Mouse (Mus musculus): ENCODE measurements around the gene Celsr2. TPM values are rescaled to one million over a fixed set of nuclear protein-coding genes. Genes with fewer than 3 reads are reported as not detected.
A peak's percentile ranks its signal among the peaks of the same experiment; 100 is the strongest.

Gene Celsr2
- polyA plus RNA-seq, 1 experiment from 2014 or later: 59.4 TPM

DNA sequence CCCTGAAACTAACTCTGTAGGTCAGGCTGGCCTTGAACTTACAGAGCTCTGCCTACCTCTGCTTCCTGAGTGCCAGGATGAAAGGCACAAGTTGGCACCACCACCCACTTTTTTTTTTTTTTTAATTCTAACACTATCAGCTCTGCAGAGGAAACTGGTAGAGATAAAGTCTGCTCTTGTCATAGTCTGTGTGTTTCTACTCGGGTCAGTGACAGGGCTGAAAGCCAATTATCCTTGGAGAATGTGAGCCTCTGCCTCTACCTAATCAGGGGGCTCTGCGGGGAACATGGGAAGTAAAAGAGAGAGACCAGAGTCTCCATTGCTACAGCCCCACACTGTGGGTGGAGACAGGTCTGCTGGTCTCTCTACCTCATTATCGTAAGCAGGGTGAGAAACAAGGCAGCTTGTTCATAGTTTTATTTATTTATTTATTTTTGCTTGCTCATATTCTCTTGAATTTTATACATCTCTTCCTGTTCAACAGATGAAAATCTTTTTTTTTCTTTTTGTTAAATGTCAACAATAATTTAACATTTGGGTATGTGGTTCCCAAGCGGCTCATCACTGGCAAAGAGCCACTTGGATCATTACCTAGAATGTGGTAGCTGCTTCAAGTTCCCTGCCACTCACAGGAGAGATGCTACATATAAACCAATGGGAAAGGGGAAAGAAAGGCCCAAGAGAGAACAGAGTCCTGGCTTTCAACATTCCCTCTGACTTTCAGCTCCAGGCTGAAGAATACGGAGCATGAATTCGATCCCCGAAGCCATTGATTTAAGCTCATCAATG lies 36.3 kb downstream of the Celsr2 start:
- 78% methylated on average over 7 of the region's 7 CpGs for WGBS
- Histone ChIP-seq H3K4me2 (ENCODE audit: low read length) (no peak overlapping the region), H3K27me3 (ENCODE audit: control insufficient read depth, insufficient read depth, low read length) (no peaks in the 10 kb centered on the region), H3K36me3 (ENCODE audit: control insufficient read depth, insufficient read depth, low read length) (no peaks in the 10 kb centered on the region), H3K4me3 (replicated peaks; ENCODE audit: low read depth, low read length) (no peak overlapping the region), H3K27ac (replicated peaks; ENCODE audit: low read depth, low read length) (no peak overlapping the region), H3K9me3 (ENCODE audit: control insufficient read depth, low read length) (no peaks in the 10 kb centered on the region), H3K9ac (replicated peaks; ENCODE audit: low read length) (no peak overlapping the region), H3K4me1 (ENCODE audit: control insufficient read depth, insufficient read depth, low read length) (peaks cover 2% of the 10 kb centered on the region; the same call in 1 of the 2 replicates)
- ATAC-seq (ENCODE audit: low FRiP score, low TSS enrichment) (no peak), DNase-seq (no peak)

DNA sequence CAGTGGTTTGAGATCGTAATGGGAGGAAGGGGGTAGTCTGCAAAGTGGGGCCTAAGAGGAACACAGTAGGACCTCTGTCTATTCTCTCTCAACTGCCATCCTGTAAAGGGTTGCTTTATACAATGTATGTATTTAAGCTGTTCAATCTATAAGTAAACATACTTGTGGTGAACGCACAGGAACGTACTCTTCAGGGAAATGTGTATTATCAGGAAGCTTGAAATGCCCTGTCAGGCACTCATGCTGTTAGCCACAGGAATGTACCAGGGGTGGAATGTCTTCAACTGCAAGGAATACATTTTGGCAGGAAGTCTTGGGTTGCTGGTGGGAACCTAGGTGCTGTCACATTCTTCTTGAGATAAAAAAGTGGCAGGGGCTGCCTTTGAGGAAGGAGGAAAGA lies 42.7 kb downstream of the Celsr2 start:
- Histone ChIP-seq H3K9ac (replicated peaks; ENCODE audit: low read length) (no peak overlapping the region), H3K4me1 (ENCODE audit: control insufficient read depth, insufficient read depth, low read length) (no peaks in the 10 kb centered on the region), H3K4me2 (ENCODE audit: low read length) (no peak overlapping the region), H3K4me3 (replicated peaks; ENCODE audit: low read depth, low read length) (no peak overlapping the region), H3K36me3 (ENCODE audit: control insufficient read depth, insufficient read depth, low read length) (no peaks in the 10 kb centered on the region), H3K27ac (replicated peaks; ENCODE audit: low read depth, low read length) (no peak overlapping the region), H3K9me3 (ENCODE audit: control insufficient read depth, low read length) (no peaks in the 10 kb centered on the region), H3K27me3 (ENCODE audit: control insufficient read depth, insufficient read depth, low read length) (no peaks in the 10 kb centered on the region)
- no peak for DNase-seq
- no peak for ATAC-seq (ENCODE audit: low FRiP score, low TSS enrichment)
- 90% methylated on average over 3 of the region's 3 CpGs for WGBS

GRCm38 (mm10) chr3:108372274-108372673 lies 43.1 kb downstream of the Celsr2 start:
- ATAC-seq (ENCODE audit: low FRiP score, low TSS enrichment) (no peak), DNase-seq (no peak)
- Histone ChIP-seq H3K27ac (replicated peaks; ENCODE audit: low read depth, low read length) (no peak overlapping the region), H3K9ac (replicated peaks; ENCODE audit: low read length) (no peak overlapping the region), H3K9me3 (ENCODE audit: control insufficient read depth, low read length) (no peaks in the 10 kb centered on the region), H3K4me2 (ENCODE audit: low read length) (no peak overlapping the region), H3K36me3 (ENCODE audit: control insufficient read depth, insufficient read depth, low read length) (no peaks in the 10 kb centered on the region), H3K4me1 (ENCODE audit: control insufficient read depth, insufficient read depth, low read length) (no peaks in the 10 kb centered on the region), H3K4me3 (replicated peaks; ENCODE audit: low read depth, low read length) (no peak overlapping the region), H3K27me3 (ENCODE audit: control insufficient read depth, insufficient read depth, low read length) (no peaks in the 10 kb centered on the region)
- 79% methylated on average over 3 of the region's 3 CpGs for WGBS

DNA sequence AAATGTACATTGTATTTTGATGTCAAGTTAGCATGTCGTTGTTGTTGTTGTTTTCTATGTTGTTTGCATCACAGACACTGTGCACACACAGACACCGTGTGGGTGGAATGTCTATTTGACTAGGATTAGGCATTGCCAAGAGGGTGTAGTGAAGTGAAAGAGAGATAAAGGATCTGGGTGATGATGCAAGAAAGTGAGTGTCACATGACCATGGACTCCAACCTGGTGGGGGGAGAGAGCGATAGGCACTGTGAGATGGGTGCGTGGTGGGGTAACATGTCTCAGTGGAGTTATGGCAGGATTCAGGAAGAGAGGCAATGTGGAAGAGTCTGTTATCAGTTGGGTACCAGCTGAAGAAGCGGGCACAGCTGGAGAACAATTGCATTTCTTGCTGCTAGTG lies 46.6 kb downstream of the Celsr2 start:
- ATAC-seq (ENCODE audit: low FRiP score, low TSS enrichment): no peak

DNA sequence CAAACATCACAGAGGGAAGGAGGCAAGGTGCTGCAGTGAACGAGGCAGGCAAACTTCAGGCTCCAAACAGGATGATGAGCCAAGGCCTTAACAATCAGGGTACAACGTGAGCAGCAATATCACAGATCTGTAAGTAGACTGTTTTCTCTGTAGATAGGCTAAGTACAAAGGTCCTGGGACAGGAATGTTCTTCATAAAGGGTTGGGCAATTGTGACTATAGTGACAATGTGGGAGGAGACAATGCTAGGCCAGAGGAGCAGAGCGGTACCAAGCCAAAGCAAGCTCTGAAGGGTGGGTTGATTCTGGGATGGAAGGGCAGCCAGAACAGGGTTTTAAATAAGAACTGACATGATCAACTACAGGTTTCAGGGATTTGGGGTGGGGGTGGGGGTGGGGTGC lies 47.5 kb downstream of the Celsr2 start:
- Histone ChIP-seq H3K9ac (replicated peaks; ENCODE audit: low read length) (0 out of 2 replicates have a peak overlapping the region, but pooled peaks have one; percentile 7), H3K4me3 (replicated peaks; ENCODE audit: low read depth, low read length) (no peak overlapping the region), H3K4me2 (ENCODE audit: low read length) (peak overlapping the region; percentile 28), H3K27ac (replicated peaks; ENCODE audit: low read depth, low read length) (no peak overlapping the region), H3K36me3 (ENCODE audit: control insufficient read depth, insufficient read depth, low read length) (no peaks in the 10 kb centered on the region), H3K27me3 (ENCODE audit: control insufficient read depth, insufficient read depth, low read length) (no peaks in the 10 kb centered on the region), H3K4me1 (ENCODE audit: control insufficient read depth, insufficient read depth, low read length) (no peaks in the 10 kb centered on the region), H3K9me3 (ENCODE audit: control insufficient read depth, low read length) (no peaks in the 10 kb centered on the region)
- no peak for ATAC-seq (ENCODE audit: low FRiP score, low TSS enrichment)
- DNase-seq: no peak
- 81% methylated on average over 3 of the region's 3 CpGs for WGBS

More for the DNA sequence above, 46.6 kb downstream of the Celsr2 start:
- DNase-seq: no peak
- Histone ChIP-seq H3K27ac (replicated peaks; ENCODE audit: low read depth, low read length) (no peak overlapping the region), H3K4me1 (ENCODE audit: control insufficient read depth, insufficient read depth, low read length) (no peaks in the 10 kb centered on the region), H3K9ac (replicated peaks; ENCODE audit: low read length) (no peak overlapping the region), H3K4me2 (ENCODE audit: low read length) (no peak overlapping the region), H3K27me3 (ENCODE audit: control insufficient read depth, insufficient read depth, low read length) (no peaks in the 10 kb centered on the region), H3K4me3 (replicated peaks; ENCODE audit: low read depth, low read length) (no peak overlapping the region), H3K9me3 (ENCODE audit: control insufficient read depth, low read length) (no peaks in the 10 kb centered on the region), H3K36me3 (ENCODE audit: control insufficient read depth, insufficient read depth, low read length) (no peaks in the 10 kb centered on the region)
- WGBS: 84% methylated on average over 5 of the region's 5 CpGs

DNA sequence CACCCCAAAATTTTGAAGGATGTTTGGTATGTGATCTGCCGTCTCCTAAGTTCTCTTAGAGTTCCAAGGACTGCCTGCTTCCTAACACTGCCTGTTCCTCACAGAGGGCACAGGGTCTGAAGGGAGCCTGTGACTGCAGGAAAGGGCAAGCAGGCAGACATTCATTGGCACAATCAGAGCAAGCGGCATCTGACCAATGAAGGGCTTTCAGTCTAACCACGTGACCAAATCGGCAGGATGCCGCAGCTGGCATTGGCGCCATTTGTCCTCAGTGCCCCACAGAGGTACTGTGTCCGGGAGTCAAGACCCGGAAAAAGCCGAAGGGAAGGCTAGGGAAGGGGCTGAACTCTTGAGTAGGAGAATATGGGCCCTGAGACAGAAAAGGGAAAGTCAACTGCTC lies 48.2 kb downstream of the Celsr2 start:
- Histone ChIP-seq H3K9me3 (ENCODE audit: control insufficient read depth, low read length) (no peaks in the 10 kb centered on the region), H3K9ac (replicated peaks; ENCODE audit: low read length) (no peak overlapping the region), H3K4me2 (ENCODE audit: low read length) (peak overlapping the region; percentile 28), H3K27ac (replicated peaks; ENCODE audit: low read depth, low read length) (no peak overlapping the region), H3K27me3 (ENCODE audit: control insufficient read depth, insufficient read depth, low read length) (no peaks in the 10 kb centered on the region), H3K4me1 (ENCODE audit: control insufficient read depth, insufficient read depth, low read length) (no peaks in the 10 kb centered on the region), H3K4me3 (replicated peaks; ENCODE audit: low read depth, low read length) (no peak overlapping the region), H3K36me3 (ENCODE audit: control insufficient read depth, insufficient read depth, low read length) (no peaks in the 10 kb centered on the region)
- DNase-seq (peak; percentile 72), ATAC-seq (ENCODE audit: low FRiP score, low TSS enrichment) (peak; percentile 35; the same call in 1 of the 2 replicates)
- 62% methylated on average over 9 of the region's 9 CpGs for WGBS

DNA sequence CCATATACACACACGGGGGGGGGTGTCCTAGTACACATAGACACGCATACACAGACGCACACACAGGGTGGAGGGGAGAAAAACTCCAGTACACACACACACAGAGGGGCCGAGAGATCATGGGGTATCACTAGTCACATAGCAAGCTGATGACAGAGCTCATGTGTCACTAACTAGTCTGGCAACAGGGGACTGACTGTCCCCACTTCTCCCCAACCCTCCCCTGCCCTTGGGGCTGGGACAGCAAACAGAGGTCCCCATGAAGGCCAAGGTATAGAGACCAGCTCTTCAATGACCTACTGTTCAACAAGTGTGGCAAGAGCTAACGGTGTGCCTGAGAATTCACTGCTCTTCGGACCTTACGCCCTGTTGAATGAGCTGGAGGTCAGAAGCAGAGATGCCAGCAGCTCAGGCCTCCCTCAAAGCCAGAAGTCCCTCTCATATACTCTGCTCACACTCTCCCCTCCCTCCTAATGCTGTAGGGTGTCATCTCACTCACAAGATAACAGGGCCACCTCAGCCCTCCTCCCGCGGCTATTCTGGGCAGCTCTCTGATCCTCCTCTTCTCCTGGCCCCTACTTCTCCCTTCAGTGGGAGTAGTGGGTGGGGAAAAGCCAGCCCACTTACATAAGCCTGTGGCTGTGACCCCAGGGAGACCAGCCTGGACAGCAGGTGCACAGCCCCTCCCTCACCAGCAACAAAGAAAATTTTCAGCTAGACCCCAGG lies 50.9 kb downstream of the Celsr2 start, which contains the start of gene Mybphl:
Gene Mybphl, plus strand, starts transcription at position 642 of the 726 bp plus-strand sequence.
- Histone ChIP-seq H3K27ac (replicated peaks; ENCODE audit: low read depth, low read length) (no peak within 1 kb of the TSS), H3K4me2 (ENCODE audit: low read length) (no peak within 1 kb of the TSS), H3K4me3 (replicated peaks; ENCODE audit: low read depth, low read length) (no peak within 1 kb of the TSS), H3K9me3 (ENCODE audit: control insufficient read depth, low read length) (no peaks in the 10 kb centered on the region), H3K4me1 (ENCODE audit: control insufficient read depth, insufficient read depth, low read length) (peaks cover 4% of the 10 kb centered on the region; the same call in 1 of the 2 replicates), H3K9ac (replicated peaks; ENCODE audit: low read length) (no peak within 1 kb of the TSS), H3K27me3 (ENCODE audit: control insufficient read depth, insufficient read depth, low read length) (no peaks in the 10 kb centered on the region), H3K36me3 (ENCODE audit: control insufficient read depth, insufficient read depth, low read length) (peaks cover 6% of the 10 kb centered on the region)
- no peak for DNase-seq
- WGBS: 78% methylated on average over 9 of the region's 9 CpGs
- no peak for ATAC-seq (ENCODE audit: low FRiP score, low TSS enrichment)

DNA sequence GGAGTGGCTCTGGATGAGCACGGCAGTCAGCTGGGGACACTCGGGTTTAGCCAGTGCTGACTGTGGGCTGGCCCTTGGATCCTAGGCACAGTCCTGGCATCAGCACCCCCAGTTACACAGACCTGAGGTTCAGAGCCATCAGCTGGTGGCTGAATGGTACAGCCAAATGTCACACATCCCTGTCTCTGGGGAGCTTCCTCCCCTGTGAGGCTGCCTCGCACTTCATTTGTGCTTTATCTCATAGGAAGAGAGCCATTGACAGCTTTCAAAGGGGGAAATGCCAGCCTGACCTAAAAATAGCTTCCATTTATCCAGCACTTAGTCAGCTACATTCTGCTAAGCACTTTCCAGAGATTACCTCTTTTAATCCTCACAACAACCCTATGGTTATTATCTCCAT lies 51.7 kb downstream of the Celsr2 start:
- DNase-seq: peak; percentile 27
- no peak overlapping the region for H3K4me3 ChIP-seq (replicated peaks; ENCODE audit: low read depth, low read length)
- no peak overlapping the region for H3K9ac ChIP-seq (replicated peaks; ENCODE audit: low read length)
- no peaks in the 10 kb centered on the region for H3K9me3 ChIP-seq (ENCODE audit: control insufficient read depth, low read length)
- no peak overlapping the region for H3K4me2 ChIP-seq (ENCODE audit: low read length)
- H3K27ac ChIP-seq (replicated peaks; ENCODE audit: low read depth, low read length): no peak overlapping the region
- no peaks in the 10 kb centered on the region for H3K27me3 ChIP-seq (ENCODE audit: control insufficient read depth, insufficient read depth, low read length)
- no peak for ATAC-seq (ENCODE audit: low FRiP score, low TSS enrichment)
- H3K36me3 ChIP-seq (ENCODE audit: control insufficient read depth, insufficient read depth, low read length): peaks cover 13% of the 10 kb centered on the region
- H3K4me1 ChIP-seq (ENCODE audit: control insufficient read depth, insufficient read depth, low read length): peaks cover 4% of the 10 kb centered on the region; the same call in 1 of the 2 replicates
- 73% methylated on average over 3 of the region's 3 CpGs for WGBS

All from midbrain, embryonic 14.5 days (tissue).